Mouse (Mus musculus) small intestine, adult 2 months (tissue): Measurements from ENCODE around the gene Foxb1.

Source experiments
- CTCF ChIP-seq: fragments of 200-500 bp; IDR thresholded peaks from 2 replicates; pipeline ENCODE4 v1.5.1; 2012; ENCODE audit warnings: low read depth, mild to moderate bottlenecking, control low read depth, inconsistent platforms, low read length, moderate library complexity, mixed read lengths; ENCODE audit not compliant: insufficient replicate concordance, insufficient read length; ENCODE audit errors: extremely low read depth
- POLR2A ChIP-seq: fragments of 200-500 bp; IDR thresholded peaks from 2 replicates; pipeline ENCODE4 v1.6.1; 2012; ENCODE audit warnings: low read depth, mild to moderate bottlenecking, control low read depth, inconsistent platforms, low read length, moderate library complexity

DNA sequence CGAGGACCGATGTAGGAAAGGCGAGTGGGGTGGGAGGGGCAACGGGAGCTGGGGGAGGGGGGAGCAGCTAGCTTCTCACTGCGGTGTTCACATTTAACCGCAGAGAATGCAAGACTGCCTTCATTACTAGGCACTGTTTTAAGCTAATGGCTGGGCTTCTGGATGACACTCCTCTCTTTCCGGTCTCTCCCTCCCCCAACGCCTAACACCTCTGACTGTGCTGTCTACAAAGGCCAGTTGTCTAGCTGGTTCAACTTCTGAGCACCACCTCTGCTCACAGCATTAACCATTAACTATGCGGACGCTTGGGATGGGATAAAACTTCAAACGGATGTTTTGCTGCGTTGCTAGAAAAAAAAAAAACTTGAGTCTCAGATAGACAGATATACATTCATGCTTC lies 45.3 kb downstream of the Foxb1 start:
- no peak for TF ChIP-seq CTCF
- no peak for TF ChIP-seq POLR2A
